Mouse (Mus musculus) lung, postnatal 4 days (tissue): ENCODE data around the gene Gm7168.
"Not testable (repeated sequence)": the region's sequence is repeated elsewhere in the genome, so short reads cannot be mapped to it uniquely, and the experiment has no call there.

Source experiments
- DNase-seq, 2 experiments: peaks; one replicate each; pipeline ENCODE4 v3.0.0; 2021

The Gm7168 gene

DNA sequence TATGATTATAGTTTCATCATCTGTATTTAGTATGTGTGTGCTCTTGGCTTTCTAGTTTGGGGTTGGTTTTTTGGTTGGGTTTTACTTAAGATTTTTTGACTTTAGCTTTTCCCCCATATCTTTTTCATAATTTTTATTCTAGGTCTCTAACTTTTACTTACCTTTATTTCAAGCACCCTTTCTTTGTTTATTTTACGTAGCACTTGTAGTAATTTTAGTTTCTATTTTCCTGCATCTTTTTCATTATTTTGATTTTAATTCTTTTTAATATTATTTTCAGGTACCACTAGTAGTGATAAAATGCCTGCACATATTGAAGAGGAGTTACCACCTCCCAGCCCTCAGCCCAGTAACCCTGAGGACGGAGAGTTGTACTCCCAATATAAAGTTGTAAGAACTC is at the start of gene Gm7168:
TSS of gene Gm7168 (plus strand) at position 301 of the 400 bp plus-strand sequence.
- not testable (repeated sequence) for DNase-seq

DNA sequence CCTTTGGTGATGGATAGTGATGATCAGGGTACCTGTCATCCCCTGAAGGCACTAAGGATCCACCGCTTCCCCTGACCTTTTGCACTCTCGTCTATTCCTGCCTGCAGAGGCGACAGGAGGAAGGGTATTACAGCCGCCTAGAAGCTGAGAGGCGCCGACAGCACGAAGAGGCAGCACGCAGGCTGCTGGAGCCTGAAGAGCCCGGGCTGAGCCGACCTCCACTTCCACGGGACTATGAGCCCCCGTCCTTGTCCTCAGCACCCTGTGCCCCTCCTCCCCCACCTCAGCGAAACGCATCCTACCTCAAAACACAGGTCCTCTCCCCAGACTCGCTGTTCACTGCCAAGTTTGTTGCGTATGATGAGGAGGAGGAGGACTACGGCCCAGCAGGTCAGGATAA is 49.3 kb upstream of the Gm7168 start:
- DNase-seq, result no peak

DNA sequence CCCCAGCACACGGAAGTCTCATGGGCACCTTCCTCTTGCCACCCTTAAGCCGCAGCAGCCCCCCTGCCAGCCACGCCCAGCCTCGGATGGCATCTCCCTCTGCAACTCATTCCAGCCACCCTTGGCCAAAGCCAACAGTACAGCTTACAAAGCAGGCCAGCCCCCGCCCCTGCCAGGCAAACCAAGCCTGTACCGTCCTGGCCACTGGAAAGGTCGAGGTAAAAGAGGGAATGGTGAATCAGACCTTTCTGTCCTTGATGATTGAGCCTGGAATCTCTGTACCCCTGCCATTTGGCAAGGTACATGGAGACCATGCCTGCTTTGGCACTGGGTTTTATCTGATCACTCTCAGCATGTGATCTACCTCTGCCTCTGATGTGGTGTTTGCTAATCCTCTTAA is 48.9 kb upstream of the Gm7168 start:
- DNase-seq, result no peak

DNA sequence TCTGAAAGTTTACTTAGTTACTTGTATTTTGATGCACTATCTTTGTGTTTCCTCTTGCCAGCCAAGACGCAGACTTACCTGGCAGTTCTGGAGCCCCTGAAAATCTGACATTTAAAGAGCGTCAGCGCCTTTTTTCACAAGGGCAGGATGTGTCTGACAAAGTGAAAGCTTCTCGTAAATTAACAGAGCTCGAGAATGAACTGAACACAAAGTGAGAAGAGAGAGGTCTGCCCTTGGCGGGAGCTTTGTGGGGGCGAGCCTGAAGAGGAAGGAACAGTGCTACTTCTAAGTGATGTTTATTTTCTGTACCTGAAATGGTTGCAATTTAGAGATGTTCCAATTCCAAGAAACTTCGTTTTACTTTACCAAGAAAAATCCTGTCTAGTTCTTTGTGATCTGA is 44.4 kb upstream of the Gm7168 start:
- no peak for DNase-seq

DNA sequence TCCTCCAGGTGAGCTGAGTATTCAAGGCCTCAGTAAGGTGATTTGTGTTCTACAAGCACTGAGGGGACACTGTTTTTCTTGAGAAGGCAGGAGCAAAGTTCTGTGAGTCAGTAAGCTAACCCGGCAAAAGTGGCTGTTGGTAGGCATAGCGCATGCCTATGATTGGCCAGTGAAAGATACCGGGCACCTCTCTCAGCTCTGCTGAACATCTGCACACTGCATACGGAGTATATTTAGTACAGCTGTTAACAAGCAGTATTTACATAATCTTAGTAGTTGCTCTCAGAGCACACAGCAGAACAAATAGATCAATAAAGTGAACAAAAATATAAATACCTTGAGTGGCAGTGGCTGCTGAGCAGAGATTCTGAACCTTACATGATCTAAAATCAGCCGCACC is 41.1 kb upstream of the Gm7168 start:
- no peak for DNase-seq

DNA sequence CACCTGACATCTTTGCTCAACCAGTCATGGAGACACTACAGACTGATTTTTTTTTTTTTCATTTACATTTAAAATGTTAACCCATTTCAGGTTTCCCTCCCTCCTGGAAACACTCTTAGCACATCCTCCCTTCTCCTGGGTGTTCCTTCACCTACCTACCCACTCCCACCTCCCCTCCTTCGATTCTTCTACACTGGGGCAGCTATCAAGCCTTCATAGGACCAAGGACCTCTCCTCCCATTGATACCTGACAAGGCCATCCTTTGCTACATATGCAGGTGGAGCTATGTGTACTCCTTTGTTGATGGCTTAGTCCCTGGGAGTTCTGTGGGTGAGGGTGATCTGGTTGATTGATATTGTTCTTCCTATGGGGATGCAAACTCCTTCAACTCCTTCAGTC is 40.5 kb upstream of the Gm7168 start:
- no peak for DNase-seq

DNA sequence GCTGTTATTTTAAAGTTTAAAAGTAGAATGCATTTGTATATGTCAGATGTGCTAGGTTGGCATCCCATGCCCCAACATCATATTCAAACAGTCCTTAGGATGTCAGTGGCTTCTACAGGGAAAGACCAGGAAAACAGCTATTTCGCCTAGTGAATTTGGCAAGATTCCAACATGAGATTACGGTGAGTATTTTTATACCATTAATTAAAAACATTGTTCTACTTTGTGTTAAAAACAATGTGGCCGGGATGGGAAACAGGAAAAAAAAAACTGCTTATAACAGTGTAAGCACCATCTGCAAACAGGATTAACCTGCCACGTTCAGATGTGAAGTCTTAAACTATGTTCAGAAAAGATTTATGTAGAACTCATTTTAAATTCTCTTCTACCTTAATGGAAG is 34.2 kb upstream of the Gm7168 start:
- DNase-seq, result no peak

DNA sequence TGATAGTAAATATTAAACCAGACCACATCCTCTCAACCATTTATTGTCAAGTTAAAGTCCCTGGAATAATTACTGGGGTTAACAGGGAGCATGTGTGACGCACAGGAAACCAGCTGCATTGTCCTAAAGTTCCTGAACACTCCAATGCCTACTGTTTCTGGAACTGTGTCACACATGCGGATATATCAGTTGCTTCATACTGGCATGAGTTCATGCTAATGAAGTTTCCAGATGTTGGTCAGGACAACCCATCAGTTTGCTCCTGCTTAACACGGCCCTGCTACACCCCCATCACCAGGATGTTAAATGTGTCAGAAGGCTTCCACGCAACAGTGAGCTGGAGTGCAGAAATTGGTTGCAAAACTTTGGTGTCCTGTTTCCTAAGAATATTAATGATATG is 33.6 kb upstream of the Gm7168 start:
- DNase-seq, result peak; percentile 62 to 81

DNA sequence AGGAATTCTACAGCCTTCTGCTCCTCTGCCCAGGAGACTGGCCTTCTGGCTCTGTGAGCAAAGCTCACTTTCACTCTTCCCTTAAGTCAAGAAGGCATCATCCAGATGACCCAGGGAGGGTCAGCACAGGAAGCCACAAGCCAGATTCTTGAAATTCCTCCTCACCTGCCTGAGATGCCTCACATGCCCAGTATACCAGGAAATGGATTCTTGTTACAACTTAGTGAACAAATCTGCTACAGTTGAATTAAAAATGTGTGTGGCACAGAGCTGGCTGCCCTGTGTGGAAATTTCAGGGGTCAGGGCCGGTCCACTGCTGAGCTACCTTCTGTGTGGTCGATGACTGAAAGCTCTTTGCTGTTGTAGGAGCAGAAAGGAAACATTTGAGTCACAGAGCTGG is 27.4 kb upstream of the Gm7168 start:
- DNase-seq, result no peak

DNA sequence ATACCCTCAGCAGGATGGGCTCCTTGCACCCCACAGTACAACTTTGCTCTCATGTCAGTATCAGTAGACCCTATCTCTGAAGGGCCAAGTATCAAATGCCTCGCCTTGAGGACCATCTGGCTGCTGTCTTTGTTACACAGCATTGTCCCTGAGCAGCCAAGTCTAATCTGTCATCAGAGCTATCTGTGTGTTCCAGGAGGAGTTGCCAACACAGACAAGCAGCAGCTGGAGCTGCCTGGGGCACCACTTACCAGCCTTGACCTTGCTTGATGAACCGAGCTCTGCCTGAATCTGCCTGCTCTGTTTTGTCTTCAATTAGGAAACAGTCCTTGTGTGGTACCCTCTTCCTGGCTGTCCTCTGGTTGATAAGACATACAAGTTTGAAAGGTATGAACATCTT is 24.8 kb upstream of the Gm7168 start:
- peak in 1 of 2 experiments; percentile 71 for DNase-seq

DNA sequence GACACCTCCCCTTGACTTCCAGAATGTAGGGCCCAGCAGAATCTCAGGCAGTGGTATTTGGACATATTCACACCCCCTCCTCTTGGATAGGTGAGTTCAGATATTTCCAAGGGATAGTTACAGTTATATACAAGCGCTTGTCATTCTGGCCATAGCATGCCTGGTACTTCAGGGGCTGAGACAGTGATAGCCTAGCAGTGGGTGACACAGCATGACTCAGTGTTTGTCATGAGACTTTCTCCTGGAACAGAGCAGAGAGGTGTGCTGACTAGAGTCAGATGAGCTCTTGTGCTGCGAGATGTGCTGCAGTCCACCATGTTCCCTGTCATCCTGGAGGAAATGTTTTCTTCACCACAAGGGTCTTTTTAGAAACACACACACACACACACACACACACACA is 23.6 kb upstream of the Gm7168 start:
- DNase-seq, result no peak

DNA sequence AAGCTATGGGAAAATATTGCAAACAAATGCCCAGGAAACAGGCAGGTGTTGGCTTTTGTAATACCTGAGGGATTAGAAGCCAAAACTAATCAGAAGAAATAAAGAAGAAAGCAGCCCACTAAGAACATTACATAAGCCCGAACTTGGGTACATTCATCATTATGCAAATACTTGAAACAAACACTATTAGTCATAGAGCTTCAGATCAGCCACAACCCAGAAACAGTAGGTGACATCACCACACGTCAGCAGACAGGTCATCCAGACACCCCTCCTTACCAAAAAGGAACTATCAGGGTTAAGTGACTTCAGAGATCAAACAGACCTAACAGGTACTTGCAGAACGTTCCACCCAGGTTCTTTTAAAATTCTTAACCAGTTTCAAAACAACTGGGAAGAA is 22.2 kb upstream of the Gm7168 start:
- DNase-seq, result no peak

DNA sequence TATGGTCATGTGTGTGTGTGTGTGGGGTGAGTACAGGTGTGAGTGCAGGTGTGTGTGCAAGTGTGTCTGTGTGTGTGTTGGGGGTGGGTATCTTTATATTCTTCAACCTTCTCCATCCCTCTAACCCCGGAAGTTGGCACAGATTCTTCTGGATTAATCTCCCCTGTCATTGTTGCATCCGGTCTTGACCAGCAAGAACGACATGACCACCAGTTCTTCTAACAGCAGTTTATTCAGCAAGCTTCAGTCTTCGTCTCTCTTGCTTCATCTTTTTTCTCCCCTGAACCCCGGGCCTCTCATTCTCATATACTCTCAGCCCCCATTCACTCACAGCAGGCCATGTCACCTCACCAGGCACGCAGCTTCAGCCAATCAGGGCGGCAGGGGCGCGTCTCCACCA is 17.8 kb upstream of the Gm7168 start:
- no peak for DNase-seq

DNA sequence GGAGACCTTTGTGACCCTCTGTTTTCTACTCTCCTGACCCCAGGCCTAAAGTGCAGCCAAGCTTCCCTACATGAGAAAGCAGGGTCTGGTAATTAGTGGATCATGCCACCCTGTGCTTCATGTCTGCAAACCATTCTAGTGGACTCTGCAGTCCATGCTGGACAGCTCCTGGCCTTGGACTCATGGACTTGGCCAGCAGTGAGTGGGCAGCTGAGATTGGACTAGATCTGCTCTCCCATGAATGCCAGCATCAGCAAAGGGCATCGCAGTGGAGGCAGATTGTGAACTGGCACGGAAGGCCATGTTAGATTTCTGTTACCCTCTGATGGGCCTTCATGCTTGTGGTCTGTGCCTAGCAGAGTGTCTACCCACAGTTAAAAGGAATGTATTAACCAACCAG is 12.8 kb upstream of the Gm7168 start:
- not testable (repeated sequence) for DNase-seq

DNA sequence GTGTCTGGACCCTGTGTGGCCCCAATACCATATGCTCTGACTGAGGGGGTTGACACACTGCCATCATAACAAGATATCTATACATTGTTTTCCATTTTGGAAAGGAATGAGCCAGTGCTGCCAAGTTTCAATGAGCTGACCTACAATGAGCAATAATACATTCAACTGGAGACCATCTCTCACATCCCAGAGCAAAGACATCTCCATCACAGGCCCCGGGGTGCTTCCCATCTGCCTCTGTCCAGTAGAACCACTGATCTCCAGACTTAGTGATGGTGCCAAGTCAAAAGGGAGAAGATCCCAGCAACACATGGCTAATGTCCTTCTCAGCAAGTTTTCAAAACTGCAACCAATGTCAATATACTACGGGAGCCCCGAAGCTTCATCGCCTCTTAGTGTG is 10.4 kb upstream of the Gm7168 start:
- DNase-seq, result no peak

DNA sequence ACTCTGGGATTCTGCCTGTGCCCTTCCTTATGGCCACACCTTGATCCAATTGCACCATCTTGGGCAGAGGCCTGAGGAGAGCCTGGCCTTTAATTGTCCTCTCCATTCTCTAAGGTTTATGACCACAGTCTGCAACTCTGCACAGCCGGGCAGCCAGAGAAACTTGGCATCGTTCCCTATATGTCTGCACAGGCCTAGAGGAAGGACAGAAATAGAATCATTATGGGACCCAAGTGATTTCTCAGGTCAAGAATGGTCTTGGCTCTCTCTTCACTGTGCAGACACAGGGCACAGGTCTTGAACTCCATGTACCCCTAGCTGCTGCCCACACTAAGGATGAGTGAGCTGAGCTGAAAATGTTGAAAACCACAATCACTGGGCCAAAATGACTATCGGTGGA is 9.5 kb upstream of the Gm7168 start:
- peak in 1 of 2 experiments; percentile 51 for DNase-seq

DNA sequence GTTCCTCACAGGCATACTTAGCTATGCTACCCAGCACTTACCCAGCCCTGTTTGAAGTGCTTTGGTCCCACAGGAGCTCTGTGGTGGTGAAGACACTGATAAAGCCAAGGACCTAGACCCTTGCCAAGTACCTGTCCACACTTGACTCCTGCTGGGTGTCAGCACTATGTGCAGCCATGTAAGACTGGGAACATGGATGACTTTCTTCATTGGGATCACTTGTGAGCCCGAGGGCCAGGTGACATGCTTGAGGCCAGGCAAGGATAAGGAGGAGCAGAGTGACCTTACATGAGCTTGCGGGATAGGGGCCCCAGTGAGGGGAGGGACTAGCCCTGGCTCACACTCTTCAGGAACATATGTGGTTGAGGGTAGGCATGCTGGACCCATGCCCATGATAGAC is 8.9 kb upstream of the Gm7168 start:
- not testable (repeated sequence) for DNase-seq

DNA sequence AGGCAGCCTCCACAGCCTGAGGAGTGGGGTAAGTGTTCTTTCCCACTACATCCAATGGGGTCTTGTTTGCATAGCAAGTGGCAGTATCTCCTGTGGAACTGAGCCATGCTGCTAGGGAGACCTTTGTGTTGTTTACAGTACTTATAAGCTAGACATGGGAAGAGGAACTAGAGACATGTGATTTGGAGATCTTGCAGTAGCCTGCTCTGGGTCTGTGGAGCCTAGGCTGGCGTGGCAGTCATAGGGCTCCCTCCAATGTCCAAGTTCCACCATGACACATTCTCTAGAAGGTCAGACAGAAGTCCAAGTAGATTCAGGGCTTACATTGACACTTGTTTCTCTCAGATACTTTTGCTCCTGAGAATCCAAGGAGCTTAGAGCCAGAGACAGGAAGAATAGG is 7.7 kb upstream of the Gm7168 start:
- DNase-seq, result peak; percentile 35 to 40

DNA sequence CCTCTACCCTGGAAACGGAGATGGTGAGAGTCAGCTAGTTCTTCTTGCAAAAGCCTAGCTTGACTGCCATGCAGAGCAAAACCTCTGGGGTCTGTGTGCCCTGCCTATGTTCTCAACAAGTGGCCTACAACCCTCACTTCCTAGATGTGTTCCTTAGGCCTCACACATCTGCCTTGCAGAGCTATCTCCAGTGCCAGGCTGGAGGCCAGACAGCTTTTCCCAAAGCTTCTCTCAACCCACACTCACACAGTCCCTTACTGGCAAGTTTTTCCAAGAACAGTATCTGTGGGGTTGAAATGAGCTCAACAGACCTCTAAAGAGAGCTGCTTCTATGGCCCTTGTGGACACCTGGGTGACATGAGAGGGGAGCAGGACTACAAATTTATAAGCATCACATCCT is 3.4 kb downstream of the Gm7168 start:
- not testable (repeated sequence) for DNase-seq

DNA sequence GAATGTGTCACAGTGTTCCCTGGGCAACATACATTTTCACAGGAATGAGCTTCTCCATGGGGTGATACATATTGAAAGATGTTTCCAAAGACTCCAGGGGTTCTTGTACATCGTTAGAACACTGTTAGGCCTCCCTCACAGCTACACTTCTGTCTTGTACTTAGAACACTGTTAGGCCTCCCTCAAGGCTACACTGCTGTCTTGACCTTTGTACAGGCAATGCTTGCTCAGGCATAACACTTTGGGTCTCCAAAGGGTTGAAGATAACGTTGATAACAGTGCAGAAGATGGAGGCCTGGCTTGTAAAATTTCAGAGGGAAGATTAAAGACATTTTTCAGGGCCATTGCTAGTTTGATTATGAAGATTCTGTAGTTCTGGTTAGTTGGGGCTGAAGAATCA is 10.0 kb downstream of the Gm7168 start:
- DNase-seq, result not testable (repeated sequence)

DNA sequence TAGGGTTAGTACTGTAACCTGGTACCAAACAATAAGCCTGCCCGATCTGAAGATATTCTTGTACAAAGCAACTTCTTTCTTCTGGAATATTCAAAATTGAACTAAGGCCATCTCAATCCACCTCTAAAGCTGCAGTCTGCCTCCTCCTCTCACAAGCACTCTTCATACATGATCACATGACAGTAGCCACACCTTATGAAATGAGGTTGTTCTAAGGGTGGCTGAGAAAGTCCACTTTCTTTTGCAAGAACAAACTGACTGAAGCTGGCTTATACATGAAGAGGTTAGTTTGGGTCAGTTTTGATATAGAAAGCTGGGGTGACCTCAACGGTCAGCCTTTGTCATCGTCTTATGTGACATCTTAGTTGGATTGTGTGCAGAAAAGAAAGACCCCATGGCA is 14.1 kb downstream of the Gm7168 start:
- not testable (repeated sequence) for DNase-seq

DNA sequence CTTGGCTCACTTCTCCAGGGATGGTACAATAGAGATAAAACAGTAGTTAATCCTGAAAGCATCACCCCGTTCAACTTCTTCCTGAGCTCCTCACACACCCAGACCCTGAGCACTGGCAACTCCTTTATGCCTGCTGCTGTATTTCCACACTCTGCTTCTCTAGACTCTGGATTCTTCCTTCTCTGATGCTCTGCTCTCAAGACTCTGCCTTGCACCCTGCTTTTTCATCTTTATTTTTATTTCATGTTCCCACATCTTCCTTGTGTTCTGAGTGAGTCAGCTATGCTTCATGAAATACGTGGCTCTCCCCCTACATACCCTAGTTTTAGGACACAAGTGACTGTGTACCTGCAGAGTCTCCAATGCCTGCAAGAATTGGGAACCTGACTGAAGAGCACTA is 16.9 kb downstream of the Gm7168 start:
- not testable (repeated sequence) for DNase-seq

DNA sequence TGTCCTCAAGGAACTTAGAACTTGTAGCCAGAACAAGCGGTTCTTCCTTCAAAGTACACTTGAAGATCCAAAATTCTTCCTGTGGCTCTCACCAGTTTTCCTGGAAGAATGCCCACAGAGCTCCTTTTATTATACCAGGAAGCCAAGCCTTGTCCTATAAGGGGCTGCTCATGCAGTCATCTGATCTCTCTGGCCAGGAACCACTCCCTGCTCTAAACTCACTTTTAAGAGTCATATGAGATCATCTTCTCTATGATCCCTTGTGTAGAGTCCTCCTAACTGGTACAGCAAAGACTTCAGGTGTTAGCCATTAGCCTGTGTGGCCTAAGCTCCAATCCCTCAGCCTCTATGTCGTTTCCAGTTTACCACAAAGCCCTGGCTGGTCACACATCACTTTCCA is 21.7 kb downstream of the Gm7168 start:
- DNase-seq, result not testable (repeated sequence)

DNA sequence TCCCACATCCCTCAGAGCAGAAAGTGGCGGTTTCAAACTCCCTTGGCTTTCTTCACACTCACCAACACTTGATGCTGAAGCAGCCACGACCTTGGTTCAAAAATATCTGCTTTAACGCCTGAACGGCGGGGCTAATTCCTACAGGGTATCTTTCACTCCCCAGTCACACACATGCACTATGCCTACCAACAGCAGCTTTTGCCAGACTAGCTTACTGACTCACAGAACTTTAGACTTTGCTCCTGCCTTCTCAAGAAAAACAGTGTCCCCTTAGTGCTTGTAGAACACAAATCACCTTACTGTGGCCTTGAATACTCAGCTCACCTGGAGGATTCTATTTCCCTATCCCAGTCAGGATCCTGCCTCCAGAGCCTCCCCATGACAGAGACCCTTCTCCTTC is 22.6 kb downstream of the Gm7168 start:
- DNase-seq, result not testable (repeated sequence)

DNA sequence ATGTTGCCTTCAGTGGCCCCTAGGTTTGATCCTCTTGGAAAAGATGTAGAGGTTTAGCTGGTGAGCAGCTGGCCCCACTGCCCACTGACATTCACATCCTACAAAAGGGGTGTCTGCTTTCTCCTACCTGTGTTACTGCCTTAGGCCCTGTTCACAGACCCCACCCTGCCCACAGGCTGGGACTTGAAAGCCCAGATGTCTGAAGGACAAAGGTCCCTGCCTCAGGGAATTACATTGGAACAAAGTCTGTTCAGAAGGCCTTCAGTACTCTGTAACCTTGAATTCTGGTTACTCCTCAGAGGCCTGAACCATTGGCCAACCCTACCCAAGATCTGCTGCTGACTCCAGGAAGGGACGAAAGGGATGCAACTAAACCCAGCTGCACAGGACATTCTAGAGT is 39.5 kb downstream of the Gm7168 start:
- no peak for DNase-seq

DNA sequence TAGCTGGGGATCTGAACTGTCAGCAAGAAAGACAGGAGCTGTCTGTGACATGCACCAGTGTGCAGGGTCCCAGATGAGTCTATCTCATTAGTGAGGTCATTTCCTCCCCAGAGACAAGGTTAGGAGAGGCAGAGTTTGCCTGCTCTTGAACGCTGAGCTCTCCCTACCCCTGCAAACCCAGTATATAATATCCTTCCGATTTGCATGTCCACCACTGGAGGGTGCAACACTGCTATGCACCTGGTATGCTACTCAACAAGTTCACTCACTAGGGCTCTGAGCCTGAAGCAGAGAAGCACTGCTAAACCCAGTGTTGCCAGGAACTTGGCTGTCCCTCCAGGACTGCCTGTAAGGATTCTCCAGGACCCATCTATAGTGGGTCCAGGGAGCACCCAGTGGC is 45.3 kb downstream of the Gm7168 start:
- not testable (repeated sequence) for DNase-seq
